Mouse (Mus musculus) kidney, postnatal 4 days (tissue): Measurements from ENCODE around the gene Onecut1.

Experiments used
- DNase-seq, 2 experiments: peaks; one replicate each; pipeline ENCODE4 v3.0.0; 2021; ENCODE audit warnings: mixed read lengths in 2 of 2

Onecut1 gene

GRCm38 (mm10) chr9:74912619-74913376 lies 51.1 kb downstream of the Onecut1 start:
- DNase-seq, result peak in 1 of 2 experiments; percentile 15

GRCm38 (mm10) chr9:74915611-74916010 lies 53.9 kb downstream of the Onecut1 start:
- no peak for DNase-seq

- peak in 1 of 2 experiments; percentile 15 for DNase-seq
These were observed 58.7 kb downstream of the Onecut1 start for GRCm38 (mm10) chr9:74920450-74920849.

GRCm38 (mm10) chr9:74921422-74921821 lies 59.7 kb downstream of the Onecut1 start:
- no peak for DNase-seq

GRCm38 (mm10) chr9:74922884-74923283 lies 61.2 kb downstream of the Onecut1 start:
- DNase-seq, result peak in 1 of 2 experiments; percentile 31

- no peak for DNase-seq
These were observed 61.7 kb downstream of the Onecut1 start for GRCm38 (mm10) chr9:74923291-74923977.

GRCm38 (mm10) chr9:74925220-74925769 lies 63.6 kb downstream of the Onecut1 start:
- no peak for DNase-seq

GRCm38 (mm10) chr9:74929981-74930423 lies 68.3 kb downstream of the Onecut1 start:
- DNase-seq, result no peak

GRCm38 (mm10) chr9:74930653-74931052 lies 68.9 kb downstream of the Onecut1 start:
- DNase-seq, result no peak

- no peak for DNase-seq
These were observed 73.6 kb downstream of the Onecut1 start for GRCm38 (mm10) chr9:74935289-74935688.

GRCm38 (mm10) chr9:74937761-74938160 lies 76.0 kb downstream of the Onecut1 start:
- no peak for DNase-seq

GRCm38 (mm10) chr9:74938670-74939534 lies 77.2 kb downstream of the Onecut1 start:
- DNase-seq, result peak; percentile 36 to 59
